Mouse (Mus musculus) heart, postnatal 10 days (tissue): ENCODE results near the gene Yme1l1. TPM values are rescaled to one million over a fixed set of nuclear protein-coding genes. Genes with fewer than 3 reads are reported as not detected.

Source experiments
- DNase-seq, 2 experiments: peaks; one replicate each; pipeline ENCODE4 v3.0.0; 2021
- intact Hi-C: fragments of 180-260 bp; cut with DNase I; formaldehyde crosslinking; loops from one replicate; pipeline ENCODE4 v1.15.1; 2025
- total RNA-seq, 2 experiments: library from RNA; stranded (reverse); gene quantifications; 2 replicates each; pipeline ENCODE4 v1.2.3; 2021

The Yme1l1 gene
- total RNA-seq = 10 to 100 TPM; 69.2 to 72.5 TPM

- intact Hi-C loops = loop anchor here (2.0 kb wide), 1 partner anchor 261 kb away; the partner anchor contains the start of gene Pdss1
- DNase-seq = peak; percentile 97 to 98
Observed at GRCm38 (mm10) chr2:23155777-23156607, at the start of gene Yme1l1, which contains the start of gene Mastl. Gene Yme1l1 (plus strand): TSS chr2:23156369. Gene Mastl (minus strand): TSS chr2:23156024.

GRCm38 (mm10) chr2:23119573-23119972 is 36.6 kb upstream of the Yme1l1 start:
- intact Hi-C loops = no loop called here
- DNase-seq = peak; percentile 12 to 22

GRCm38 (mm10) chr2:23155199-23155621 is 959 bp upstream of the Yme1l1 start:
- no peak for DNase-seq
- intact Hi-C loops = no loop called here

GRCm38 (mm10) chr2:23156608-23157081 is 476 bp downstream of the Yme1l1 start:
- intact Hi-C loops = loop anchor here (2.0 kb wide), 1 partner anchor 262 kb away; the partner anchor contains the start of gene Pdss1
- no peak for DNase-seq

- intact Hi-C loops = no loop called here
- no peak for DNase-seq
Observed at GRCm38 (mm10) chr2:23172305-23172704, 16.1 kb downstream of the Yme1l1 start.

GRCm38 (mm10) chr2:23194366-23194765 is 38.2 kb downstream of the Yme1l1 start:
- intact Hi-C loops = no loop called here

GRCm38 (mm10) chr2:23201034-23201433 is 44.9 kb downstream of the Yme1l1 start:
- intact Hi-C loops = no loop called here
- DNase-seq = no peak

More at GRCm38 (mm10) chr2:23194366-23194765, 38.2 kb downstream of the Yme1l1 start:
- no peak for DNase-seq

GRCm38 (mm10) chr2:23202900-23203670 is 46.9 kb downstream of the Yme1l1 start:
- intact Hi-C loops = no loop called here
- DNase-seq = no peak

GRCm38 (mm10) chr2:23207070-23207526 is 50.9 kb downstream of the Yme1l1 start, which contains the start of gene 4931423N10Rik:
Gene 4931423N10Rik (plus strand): TSS chr2:23207476.
- DNase-seq = no peak

GRCm38 (mm10) chr2:23213661-23214060 is 57.5 kb downstream of the Yme1l1 start:
- intact Hi-C loops = no loop called here
- DNase-seq = no peak

More at GRCm38 (mm10) chr2:23207070-23207526, 50.9 kb downstream of the Yme1l1 start, which contains the start of gene 4931423N10Rik:
- intact Hi-C loops = loop anchor here (5.0 kb wide), 1 partner anchor 1200 kb away; no protein-coding TSS in a partner anchor

- no peak for DNase-seq
- intact Hi-C loops = no loop called here
Observed at GRCm38 (mm10) chr2:23225199-23225598, 69.0 kb downstream of the Yme1l1 start.

GRCm38 (mm10) chr2:23228463-23228862 is 72.3 kb downstream of the Yme1l1 start:
- DNase-seq = no peak
- intact Hi-C loops = no loop called here

- peak; percentile 5 to 8 for DNase-seq
- intact Hi-C loops = no loop called here
Observed at GRCm38 (mm10) chr2:23234065-23234773, 78.0 kb downstream of the Yme1l1 start.

Other genes with a start within 250 kb of the Yme1l1 start
- gene Abi1, start 116.1 kb upstream of the Yme1l1 start, total RNA-seq = 10 to 100 TPM; 43.2 to 45.1 TPM
- gene Acbd5, start 88.2 kb upstream of the Yme1l1 start, total RNA-seq = 10 to 100 TPM; 31.1 to 32.5 TPM
- 1 to 10 TPM; 4.3 to 5.3 TPM for gene Mastl, start 345 bp upstream of the Yme1l1 start, total RNA-seq
- gene 4931423N10Rik, start 51.1 kb downstream of the Yme1l1 start, total RNA-seq = not detected
- not detected for gene Nxph2, start 164.9 kb downstream of the Yme1l1 start, total RNA-seq